Mouse (Mus musculus) fat pad, adult 2 months (tissue): ENCODE data around the gene Txnrd2.

Experiments used
- DNase-seq: peaks from one replicate; pipeline ENCODE4 v3.0.0-alpha.2; 2011; ENCODE audit warnings: low read depth, low spot score; ENCODE audit errors: extremely low read depth

Gene Txnrd2

GRCm38 (mm10) chr16:18426215-18426791, at the start of gene Txnrd2:
Gene Txnrd2, plus strand, starts transcription at chr16:18426384.
- DNase-seq: no peak

GRCm38 (mm10) chr16:18377203-18377602, 49.0 kb upstream of the Txnrd2 start:
- no peak for DNase-seq

DNA sequence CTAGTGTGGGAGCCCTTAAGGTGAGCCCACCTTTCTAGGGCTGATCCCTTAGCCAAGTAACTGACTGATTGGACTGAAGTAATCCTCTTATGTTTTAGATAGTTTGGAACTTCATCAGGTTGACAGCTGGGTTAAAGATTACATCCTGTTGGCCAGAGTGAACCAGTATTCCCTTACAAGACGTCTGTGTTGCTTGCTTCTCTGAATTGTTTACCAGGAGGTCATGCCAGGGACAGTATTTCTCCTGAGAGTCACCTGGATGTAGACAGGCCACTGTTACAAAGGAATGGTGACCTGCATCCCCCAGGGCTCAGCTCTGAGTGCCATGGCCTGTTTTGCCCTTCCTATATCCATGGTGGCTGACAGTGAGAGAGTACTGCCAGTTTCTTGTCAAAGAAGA, 47.7 kb upstream of the Txnrd2 start:
- DNase-seq: no peak

DNA sequence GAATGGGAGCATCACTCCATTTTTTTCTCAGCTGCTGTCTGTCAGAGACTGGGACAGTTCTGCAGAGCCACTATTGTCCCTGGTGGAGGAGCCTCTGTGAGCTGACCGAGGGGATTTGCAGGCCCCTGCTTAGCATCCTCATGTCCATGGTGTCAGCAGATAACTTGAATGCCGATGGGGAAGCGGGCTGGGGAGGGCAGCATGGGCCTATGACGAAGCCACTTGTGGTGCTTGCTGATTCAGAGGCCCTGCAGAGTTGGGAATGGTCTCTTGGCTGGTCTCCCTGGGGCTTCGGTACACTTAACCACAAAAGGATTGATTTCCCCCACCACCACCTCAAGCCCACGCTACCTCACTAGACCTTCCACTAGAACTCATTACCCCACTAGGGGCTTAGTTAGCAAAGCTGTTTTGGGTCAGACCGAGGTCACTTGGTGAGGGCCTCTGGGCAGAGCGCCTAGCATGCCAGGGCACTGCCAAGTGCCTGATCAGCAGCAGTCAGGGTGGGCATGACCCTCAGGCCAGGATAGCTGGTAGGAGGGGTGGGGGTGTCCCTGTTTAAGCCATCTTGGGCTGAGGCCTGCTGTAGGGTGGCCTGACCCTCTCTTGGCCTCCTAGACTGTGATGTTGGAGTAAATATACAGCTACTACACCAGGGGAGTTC, 46.7 kb upstream of the Txnrd2 start:
- DNase-seq: no peak

DNA sequence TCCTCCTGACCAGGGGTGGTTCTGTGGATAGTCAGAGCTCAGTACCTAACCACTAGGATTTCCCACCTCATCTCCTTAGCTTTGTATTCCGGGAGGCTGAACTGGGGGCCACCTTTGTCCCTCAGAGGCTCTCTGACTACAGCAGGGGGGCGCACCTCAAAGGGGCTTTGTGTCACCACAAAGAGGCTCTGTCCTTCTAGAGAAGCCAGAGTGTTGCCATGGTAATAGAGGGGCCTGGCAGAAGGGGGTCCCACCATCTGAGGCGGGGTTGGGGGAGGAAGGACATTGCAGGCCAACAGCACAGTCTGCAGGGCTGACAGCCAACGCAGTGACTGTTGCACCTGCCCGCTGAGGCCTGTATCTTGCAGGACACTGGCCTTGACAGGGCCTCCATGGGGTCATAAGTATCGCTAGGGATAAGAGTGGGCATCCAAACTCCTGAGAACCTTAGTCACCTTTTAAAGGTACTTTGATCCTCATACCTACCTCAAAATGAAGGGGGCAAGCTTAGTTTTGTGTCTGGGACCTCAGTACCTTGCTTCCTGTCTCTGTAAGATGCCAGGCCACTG, 45.6 kb upstream of the Txnrd2 start:
- DNase-seq: no peak

- DNase-seq: no peak
Observed at GRCm38 (mm10) chr16:18381621-18382258, 44.4 kb upstream of the Txnrd2 start.

GRCm38 (mm10) chr16:18383045-18383726, 43.0 kb upstream of the Txnrd2 start:
- no peak for DNase-seq

DNA sequence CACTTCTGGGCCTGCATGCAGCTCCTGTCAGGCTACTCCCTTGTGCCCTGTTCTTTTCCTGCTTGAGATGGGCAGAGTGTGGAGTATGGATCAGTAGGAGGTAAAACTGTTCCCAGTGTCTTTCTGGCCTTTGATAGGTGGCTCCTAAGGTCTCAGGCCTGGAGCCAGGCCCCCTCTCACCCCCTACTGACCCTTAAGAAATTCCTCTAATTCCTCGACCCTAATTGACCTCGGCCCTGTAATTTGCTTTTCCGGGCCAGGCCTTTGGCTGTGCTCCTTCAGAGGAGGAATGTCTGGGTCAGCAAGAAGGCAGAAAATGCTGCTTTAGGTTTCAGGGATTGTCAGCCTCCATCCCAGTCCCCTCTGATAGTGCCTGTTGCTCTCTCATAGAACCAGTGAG, 42.4 kb upstream of the Txnrd2 start:
- no peak for DNase-seq

DNA sequence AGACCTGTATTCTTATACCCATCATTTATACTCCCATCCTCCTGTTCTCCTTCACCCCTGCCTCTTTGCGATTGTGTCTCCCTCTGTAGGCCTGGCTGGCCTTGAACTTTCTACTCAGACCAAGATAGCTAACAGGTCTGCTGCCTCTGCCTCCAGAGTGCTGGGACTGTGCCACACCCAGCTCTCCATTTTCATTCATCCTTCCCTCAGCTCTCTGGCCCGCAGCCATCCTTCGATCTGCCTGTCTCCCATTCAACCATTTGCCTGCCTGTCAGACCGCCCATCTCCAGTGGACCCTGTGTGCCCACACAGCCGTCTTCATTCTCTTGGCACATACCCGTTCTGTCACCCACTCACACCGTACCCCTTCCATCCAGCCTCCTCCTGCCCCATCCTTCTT, 42.0 kb upstream of the Txnrd2 start:
- no peak for DNase-seq

GRCm38 (mm10) chr16:18384659-18385058, 41.5 kb upstream of the Txnrd2 start:
- DNase-seq: no peak

DNA sequence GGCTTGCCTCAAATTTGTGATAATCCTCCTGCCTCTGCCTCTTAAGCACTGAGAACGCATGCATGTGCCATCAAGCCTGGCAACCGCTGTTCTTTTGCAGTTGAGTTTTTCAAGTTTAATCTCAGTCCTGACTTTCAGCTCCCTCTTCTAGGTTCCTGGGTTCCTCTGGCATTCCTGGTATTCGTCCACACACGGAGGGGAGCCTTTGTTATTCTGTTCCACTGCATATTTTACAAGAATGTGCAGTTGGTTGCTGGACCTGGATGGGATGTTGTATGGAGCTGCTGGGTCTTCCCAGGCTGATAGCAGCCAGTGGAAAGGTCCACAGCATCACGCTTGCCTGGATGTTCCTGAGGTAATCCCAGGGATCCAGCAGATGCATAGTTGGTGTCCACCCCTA, 40.8 kb upstream of the Txnrd2 start:
- DNase-seq: no peak

DNA sequence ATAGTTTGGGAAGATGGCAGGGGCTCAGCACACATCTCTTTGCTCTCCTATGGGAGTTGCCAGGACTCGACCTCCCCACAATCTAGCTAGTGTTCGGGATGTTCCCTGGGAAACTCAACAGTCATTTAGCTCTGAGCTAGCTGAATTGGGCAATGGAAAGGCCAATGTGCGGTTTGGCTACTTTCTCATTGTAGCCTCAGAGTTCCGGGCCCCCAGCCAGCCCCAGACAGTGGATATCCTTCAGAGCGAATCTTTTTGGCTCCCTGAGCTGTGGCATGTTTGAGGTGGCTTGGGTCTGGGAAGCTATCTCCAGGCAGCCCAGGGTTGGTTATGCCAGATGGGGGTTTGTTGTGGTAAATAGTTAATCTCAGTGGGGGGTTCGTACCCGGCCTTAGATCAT, 39.7 kb upstream of the Txnrd2 start:
- peak; percentile 47 for DNase-seq

GRCm38 (mm10) chr16:18386972-18387371, 39.2 kb upstream of the Txnrd2 start:
- no peak for DNase-seq

GRCm38 (mm10) chr16:18387704-18388582, 38.2 kb upstream of the Txnrd2 start:
- DNase-seq: no peak

DNA sequence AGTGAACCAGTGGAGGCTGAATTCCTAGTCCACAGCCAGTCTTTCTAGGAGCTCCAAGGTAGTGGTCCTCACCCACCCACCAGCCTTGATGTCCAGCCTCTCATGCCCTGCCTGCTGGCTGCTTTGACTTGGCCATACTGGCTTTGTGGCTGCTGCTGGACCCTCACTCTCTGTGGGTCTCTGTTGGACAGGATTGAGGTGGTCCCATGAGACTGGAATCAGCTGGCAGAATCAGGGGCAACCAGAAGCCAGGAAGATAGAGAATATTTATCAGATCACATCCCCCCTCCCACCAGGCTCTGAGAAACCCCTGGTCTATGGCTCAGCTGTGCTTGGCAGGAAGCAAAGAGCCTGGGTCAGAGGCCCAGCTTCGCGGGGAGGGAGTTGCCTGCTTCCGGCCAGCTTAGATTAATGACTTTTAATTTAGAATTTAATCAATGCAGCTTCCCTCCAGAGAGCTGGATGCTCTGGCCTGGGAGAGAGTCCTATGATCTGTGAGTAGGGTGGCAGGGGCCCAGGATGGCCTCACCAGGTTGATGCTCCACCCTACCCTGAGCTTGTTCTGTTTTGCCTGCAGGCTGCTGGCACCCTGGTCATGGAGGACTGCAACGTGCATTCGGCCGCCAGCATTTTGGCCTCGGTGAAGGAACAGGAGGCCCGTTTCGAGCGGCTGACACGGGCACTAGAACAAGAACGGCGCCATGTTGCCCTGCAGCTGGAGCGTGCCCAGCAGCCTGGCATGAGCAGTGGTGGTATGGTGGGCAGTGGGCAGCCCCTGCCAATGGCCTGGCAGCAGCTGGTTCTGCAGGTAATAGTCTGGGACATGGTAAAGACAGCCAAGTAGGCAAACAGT, 37.4 kb upstream of the Txnrd2 start:
- peak; percentile 50 for DNase-seq

DNA sequence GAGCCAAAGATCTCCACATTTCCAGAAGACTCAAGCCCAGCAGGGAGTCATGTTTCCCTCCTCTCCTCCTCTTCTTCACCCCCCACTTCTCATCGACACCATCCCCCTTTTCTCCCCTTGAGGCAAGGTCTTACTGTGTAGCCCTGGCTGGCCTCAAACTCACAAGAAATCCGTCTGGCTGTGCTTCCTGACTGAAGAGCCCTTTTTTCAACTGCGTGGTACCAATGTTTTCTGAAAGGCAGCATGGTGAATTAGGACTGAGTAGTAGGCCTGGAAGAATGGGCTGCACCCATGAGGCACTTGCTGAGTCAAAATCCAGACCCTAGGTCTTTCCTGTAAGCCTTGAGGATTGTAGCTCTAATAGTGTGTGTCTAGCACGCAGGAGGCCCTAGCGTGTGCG, 35.8 kb upstream of the Txnrd2 start:
- DNase-seq: no peak

DNA sequence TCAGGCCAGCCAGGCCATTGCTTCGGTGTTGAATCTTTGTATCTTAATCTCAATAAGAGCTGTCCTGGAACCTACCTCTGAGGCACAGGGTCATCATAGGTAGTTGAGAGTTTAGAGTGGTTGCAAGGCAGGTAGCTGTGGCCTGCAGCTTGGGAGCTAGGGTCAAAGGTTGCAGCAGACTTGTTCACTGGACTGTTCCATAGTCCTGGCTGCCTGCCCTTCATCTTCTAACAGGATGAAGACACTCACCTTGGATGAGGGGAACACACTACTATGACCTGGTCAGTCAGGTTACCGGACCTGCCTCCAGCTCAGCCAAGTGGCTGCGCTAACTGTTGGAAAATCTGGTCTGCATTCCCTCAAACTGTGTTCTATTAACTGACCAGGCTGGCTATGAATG, 35.1 kb upstream of the Txnrd2 start:
- DNase-seq: no peak

GRCm38 (mm10) chr16:18391728-18392127, 34.5 kb upstream of the Txnrd2 start:
- no peak for DNase-seq

- no peak for DNase-seq
Observed at GRCm38 (mm10) chr16:18392469-18393426, 33.4 kb upstream of the Txnrd2 start.
